Mouse (Mus musculus): ENCODE data around the gene Olfr867. TPM values are rescaled to one million over a fixed set of nuclear protein-coding genes. Genes with fewer than 3 reads are reported as not detected.

Gene Olfr867
- not detected in 2 replicates for polyA plus RNA-seq (2015; fragmentation: Nextera tagmentation; extraction: Ambion mirVana)

- Histone ChIP-seq H3K9ac (no peak within 1 kb of the TSS), H3K36me3 (replicated peaks) (no peaks in the 10 kb centered on the region), H3K4me2 (no peak within 1 kb of the TSS), H3K27ac (replicated peaks) (no peak within 1 kb of the TSS), H3K27me3 (no peaks in the 10 kb centered on the region), H3K4me1 (replicated peaks) (no peaks in the 10 kb centered on the region), H3K9me3 (replicated peaks) (0 out of 2 replicates have a peak, but pooled peaks cover 3% of the 10 kb centered on the region), H3K4me3 (replicated peaks) (no peak within 1 kb of the TSS)
- WGBS (ENCODE audit: insufficient replicate concordance): 43% methylated on average over 1 of the region's 1 CpGs
- ATAC-seq (ENCODE audit: insufficient read depth): no peak
Measured at GRCm38 (mm10) chr9:20057462-20057861, at the start of gene Olfr867. Olfr867 (minus strand) TSS chr9:20057562.

GRCm38 (mm10) chr9:20098326-20098725 is 41.0 kb upstream of the Olfr867 start, which contains the start of gene Olfr868:
Olfr868 (plus strand) TSS chr9:20098626.
- H3K4me2 ChIP-seq: no peak within 1 kb of the TSS
- no peaks in the 10 kb centered on the region for H3K27me3 ChIP-seq
- no peaks in the 10 kb centered on the region for H3K36me3 ChIP-seq (replicated peaks)
- no peak within 1 kb of the TSS for H3K9ac ChIP-seq
- no peak for ATAC-seq (ENCODE audit: insufficient read depth)
- 19% methylated on average over 2 of the region's 2 CpGs for WGBS (ENCODE audit: insufficient replicate concordance)
- no peak within 1 kb of the TSS for H3K4me3 ChIP-seq (replicated peaks)
- H3K9me3 ChIP-seq (replicated peaks): no peaks in the 10 kb centered on the region
- H3K27ac ChIP-seq (replicated peaks): no peak within 1 kb of the TSS
- no peaks in the 10 kb centered on the region for H3K4me1 ChIP-seq (replicated peaks)

GRCm38 (mm10) chr9:20073523-20074177 is 16.3 kb upstream of the Olfr867 start:
- no peak overlapping the region for H3K4me2 ChIP-seq
- H3K4me3 ChIP-seq (replicated peaks): no peak overlapping the region
- H3K27ac ChIP-seq (replicated peaks): no peak overlapping the region
- no peak for ATAC-seq (ENCODE audit: insufficient read depth)
- 44% methylated on average over 7 of the region's 7 CpGs for WGBS (ENCODE audit: insufficient replicate concordance)
- no peaks in the 10 kb centered on the region for H3K27me3 ChIP-seq
- H3K9ac ChIP-seq: no peak overlapping the region
- H3K4me1 ChIP-seq (replicated peaks): no peaks in the 10 kb centered on the region
- H3K36me3 ChIP-seq (replicated peaks): no peaks in the 10 kb centered on the region
- H3K9me3 ChIP-seq (replicated peaks): peaks cover 2% of the 10 kb centered on the region; the same call in 1 of the 2 replicates

DNA sequence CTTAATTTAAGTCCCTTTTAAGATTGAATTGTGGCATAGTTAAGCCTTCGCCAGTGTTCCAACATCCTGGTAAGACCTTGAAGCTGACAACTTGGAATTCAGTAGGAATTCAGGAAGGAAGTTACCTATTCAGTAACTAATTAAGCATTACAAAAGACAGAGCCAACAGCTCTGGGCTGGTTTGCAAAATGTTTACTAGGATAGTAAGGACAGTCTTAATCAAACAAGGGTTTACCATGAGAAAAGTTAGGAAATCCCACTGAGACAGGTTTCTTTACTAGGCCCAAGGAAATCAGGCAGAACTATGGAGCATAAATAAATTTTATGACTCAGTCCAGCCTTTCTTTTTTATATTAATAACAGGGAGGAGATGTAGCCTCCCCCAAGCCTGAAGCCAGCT is 13.9 kb upstream of the Olfr867 start:
- Histone ChIP-seq H3K9ac (no peak overlapping the region), H3K4me3 (replicated peaks) (no peak overlapping the region), H3K9me3 (replicated peaks) (peaks cover 2% of the 10 kb centered on the region; the same call in 1 of the 2 replicates), H3K27me3 (no peaks in the 10 kb centered on the region), H3K4me2 (no peak overlapping the region), H3K27ac (replicated peaks) (no peak overlapping the region), H3K4me1 (replicated peaks) (no peaks in the 10 kb centered on the region), H3K36me3 (replicated peaks) (no peaks in the 10 kb centered on the region)
- WGBS (ENCODE audit: insufficient replicate concordance): 73% methylated on average over 1 of the region's 1 CpGs
- ATAC-seq (ENCODE audit: insufficient read depth): no peak

GRCm38 (mm10) chr9:20070236-20070635 is 12.9 kb upstream of the Olfr867 start:
- peaks cover 2% of the 10 kb centered on the region; the same call in 1 of the 2 replicates for H3K9me3 ChIP-seq (replicated peaks)
- H3K9ac ChIP-seq: no peak overlapping the region
- H3K36me3 ChIP-seq (replicated peaks): no peaks in the 10 kb centered on the region
- H3K4me3 ChIP-seq (replicated peaks): no peak overlapping the region
- no peak overlapping the region for H3K27ac ChIP-seq (replicated peaks)
- ATAC-seq (ENCODE audit: insufficient read depth): no peak
- H3K4me2 ChIP-seq: no peak overlapping the region
- 53% methylated on average over 3 of the region's 3 CpGs for WGBS (ENCODE audit: insufficient replicate concordance)
- H3K27me3 ChIP-seq: no peaks in the 10 kb centered on the region
- no peaks in the 10 kb centered on the region for H3K4me1 ChIP-seq (replicated peaks)

- no peaks in the 10 kb centered on the region for H3K4me1 ChIP-seq (replicated peaks)
- no peaks in the 10 kb centered on the region for H3K9me3 ChIP-seq (replicated peaks)
- no peak overlapping the region for H3K9ac ChIP-seq
- H3K27me3 ChIP-seq: no peaks in the 10 kb centered on the region
- no peaks in the 10 kb centered on the region for H3K36me3 ChIP-seq (replicated peaks)
- no peak overlapping the region for H3K4me2 ChIP-seq
- no peak overlapping the region for H3K27ac ChIP-seq (replicated peaks)
- WGBS (ENCODE audit: insufficient replicate concordance): 39% methylated on average over 3 of the region's 3 CpGs
- H3K4me3 ChIP-seq (replicated peaks): no peak overlapping the region
- no peak for ATAC-seq (ENCODE audit: insufficient read depth)
Measured at GRCm38 (mm10) chr9:20047964-20048363, 9.4 kb downstream of the Olfr867 start.

GRCm38 (mm10) chr9:20027935-20028334 is 29.4 kb downstream of the Olfr867 start, which contains the start of gene Olfr866:
Olfr866 (minus strand) TSS chr9:20028035.
- Histone ChIP-seq H3K4me2 (no peak within 1 kb of the TSS), H3K4me3 (replicated peaks) (no peak within 1 kb of the TSS), H3K36me3 (replicated peaks) (no peaks in the 10 kb centered on the region), H3K9ac (no peak within 1 kb of the TSS), H3K27me3 (no peaks in the 10 kb centered on the region), H3K27ac (replicated peaks) (no peak within 1 kb of the TSS), H3K9me3 (replicated peaks) (no peaks in the 10 kb centered on the region), H3K4me1 (replicated peaks) (no peaks in the 10 kb centered on the region)
- WGBS (ENCODE audit: insufficient replicate concordance): 58% methylated on average over 2 of the region's 2 CpGs
- ATAC-seq (ENCODE audit: insufficient read depth): no peak

Small RNA genes within 50 kb of the gene (microRNA-seq; reads per million reads assigned to microRNA genes)
- gene Gm26231: not detected
- gene Gm44395: not detected

Other genes with a start within 250 kb of the Olfr867 start
- not detected in 2 replicates for gene Olfr860, start 207.8 kb downstream of the Olfr867 start, polyA plus RNA-seq (2015; fragmentation: Nextera tagmentation; extraction: Ambion mirVana)
- gene Olfr862, start 169.6 kb downstream of the Olfr867 start, polyA plus RNA-seq (2015; fragmentation: Nextera tagmentation; extraction: Ambion mirVana): not detected in 2 replicates
- gene Olfr77, start 140.7 kb downstream of the Olfr867 start, polyA plus RNA-seq (2015; fragmentation: Nextera tagmentation; extraction: Ambion mirVana): 0.10 and 0.13 TPM in 2 replicates
- not detected in 2 replicates for gene Olfr866, start 29.5 kb downstream of the Olfr867 start, polyA plus RNA-seq (2015; fragmentation: Nextera tagmentation; extraction: Ambion mirVana)
- not detected in 2 replicates for gene Olfr868, start 41.1 kb upstream of the Olfr867 start, polyA plus RNA-seq (2015; fragmentation: Nextera tagmentation; extraction: Ambion mirVana)
- gene Olfr869, start 71.4 kb upstream of the Olfr867 start, polyA plus RNA-seq (2015; fragmentation: Nextera tagmentation; extraction: Ambion mirVana): not detected in 2 replicates
- not detected in 2 replicates for gene Olfr870, start 116.5 kb upstream of the Olfr867 start, polyA plus RNA-seq (2015; fragmentation: Nextera tagmentation; extraction: Ambion mirVana)
- gene Olfr871, start 154.6 kb upstream of the Olfr867 start, polyA plus RNA-seq (2015; fragmentation: Nextera tagmentation; extraction: Ambion mirVana): not detected in 2 replicates
- not detected in 2 replicates for gene Olfr872, start 179.6 kb upstream of the Olfr867 start, polyA plus RNA-seq (2015; fragmentation: Nextera tagmentation; extraction: Ambion mirVana)
- not detected in 2 replicates for gene Olfr39, start 224.8 kb upstream of the Olfr867 start, polyA plus RNA-seq (2015; fragmentation: Nextera tagmentation; extraction: Ambion mirVana)
- not detected in 2 replicates for gene Olfr873, start 241.0 kb upstream of the Olfr867 start, polyA plus RNA-seq (2015; fragmentation: Nextera tagmentation; extraction: Ambion mirVana)

All from liver, embryonic 15.5 days (tissue).